Mouse (Mus musculus) hematopoietic stem cell, adult 5-6 weeks (primary cell): ENCODE measurements at regions not wholly inside any gene's neighbourhood (a gene's known extent, or its start where the extent isn't known, plus 50 kb on each side); places are given as distances from the start of the nearest gene placed in this dataset.

Source experiments
- ATAC-seq, 2 experiments: fragments of 125-278 bp in 1 of 2; replicated peaks in 1 of 2; 2 replicates each; pipeline ENCODE4 v1.8.0; 2016 to 2017; ENCODE audit warnings: inconsistent platforms in 2 of 2, mild to moderate bottlenecking in 2 of 2, moderate number of reproducible peaks in 2 of 2, low read depth in 1 of 2, moderate TSS enrichment in 1 of 2; ENCODE audit not compliant: low FRiP score in 2 of 2, poor library complexity in 2 of 2, severe bottlenecking in 2 of 2, insufficient read depth in 1 of 2, low TSS enrichment in 1 of 2

- no peak for ATAC-seq
These were observed 50.6 kb upstream of the Gm47985 start for GRCm38 (mm10) chr1:151131627-151132284.
